9 mouse cellular contexts compared by ENCODE assay signal in genomic region chr17:31456723-31457567, GRCm38 (mm10).
DNase-seq lines count a peak whose midpoint lies in the region; ATAC-seq and TF ChIP-seq lines count a peak whose summit lies in the region.
"Had no signal": no experiment of that assay in that cellular context is flagged by ENCODE, and none has a peak within 500 bp of the region (broad histone marks: within the 10 kb centered on the region; RNA-seq: fewer than 3 reads in every experiment).

No protein-coding gene starts in this region.

- ATAC-seq in neural tube, embryonic 15.5 days (ENCODE audit: low FRiP score): no peak
- ATAC-seq in erythroid progenitor cell, adult 5-6 weeks (replicated peaks; ENCODE audit: low FRiP score, poor library complexity, severe bottlenecking): no peak

- H3K27me3 ChIP-seq in C2C12 (ENCODE audit: control insufficient read depth, insufficient read depth, insufficient read length): peaks cover 18% of the 10 kb centered on the region
- no peaks in the 10 kb centered on the region for H3K27me3 ChIP-seq in neural tube, embryonic 15.5 days (replicated peaks)

- no peaks in the 10 kb centered on the region for H3K4me1 ChIP-seq in neural tube, embryonic 15.5 days

- H3K4me3 ChIP-seq in C2C12 (ENCODE audit: insufficient read depth, poor library complexity, severe bottlenecking): no peak overlapping the region
- H3K4me3 ChIP-seq in neural tube, embryonic 15.5 days (replicated peaks): no peak overlapping the region
- H3K4me3 ChIP-seq: erythroblast, embryonic 14.5 days had no signal

- H3ac ChIP-seq in C2C12 (ENCODE audit: control insufficient read depth, insufficient read length, low read depth): no peak overlapping the region

- H3K79me2 ChIP-seq in C2C12 (ENCODE audit: control insufficient read depth, insufficient read depth): no peaks in the 10 kb centered on the region

- TF ChIP-seq CTCF in C2C12 (IDR thresholded peaks at IDR 0.05; ENCODE audit: control insufficient read depth, insufficient read depth, insufficient read length): no peak

- H3K9me3 ChIP-seq in neural tube, embryonic 15.5 days (replicated peaks): no peaks in the 10 kb centered on the region

- H3K9ac ChIP-seq in neural tube, embryonic 15.5 days (replicated peaks): no peak overlapping the region

- peak; percentile 45 for DNase-seq in gastrocnemius, adult 18-20 months (ENCODE audit: low spot score)
- DNase-seq in gastrocnemius, postnatal 4 days (ENCODE audit: low spot score in 2 of 2): no peak
- peak; percentile 72 to 76 for DNase-seq in cerebellum, postnatal 25 days
- peak; percentile 52 to 65 for DNase-seq in layer of hippocampus, adult 8-10 months (ENCODE audit: low spot score in 2 of 2)
- peak; percentile 83 to 92 for DNase-seq in lung, postnatal 4 days

- no peaks in the 10 kb centered on the region for H3K36me3 ChIP-seq in C2C12 (ENCODE audit: control insufficient read depth, insufficient read depth)
- H3K36me3 ChIP-seq in neural tube, embryonic 15.5 days: peaks cover 25% of the 10 kb centered on the region; the same call in 1 of the 2 replicates

- no peak overlapping the region for H3K27ac ChIP-seq in neural tube, embryonic 15.5 days (replicated peaks)

- no peak overlapping the region for H3K4me2 ChIP-seq in neural tube, embryonic 15.5 days

- WGBS in neural tube, embryonic 15.5 days: 75% methylated on average over 18 of the region's 18 CpGs

- no peaks in the 10 kb centered on the region for H3K79me3 ChIP-seq in C2C12 (ENCODE audit: low read depth)

TF ChIP-seq in C2C12, 6 proteins besides CTCF, POLR2A, EP300 and RAD21:
- TF ChIP-seq USF1 (IDR thresholded peaks at IDR 0.05; ENCODE audit: low read depth) (peak; percentile 92), CEBPB (IDR thresholded peaks at IDR 0.05; ENCODE audit: low read depth) (no peak)

Comparison
In these comparisons a context has a peak if more than half of its experiments do, and no peak if none do; other contexts are left out.
1. DNase-seq: peak in gastrocnemius, adult 18-20 months (single experiment), cerebellum, postnatal 25 days (2 of 2), layer of hippocampus, adult 8-10 months (2 of 2) and lung, postnatal 4 days (2 of 2); none in gastrocnemius, postnatal 4 days (0 of 2).